Mouse (Mus musculus): ENCODE results near the gene Gm11060. TPM values are rescaled to one million over a fixed set of nuclear protein-coding genes. Genes with fewer than 3 reads are reported as not detected.

Gm11060 gene
- polyA plus RNA-seq, 1 experiment from 2014 or later: not detected

- DNase-seq (ENCODE audit: low spot score): no peak
- Histone ChIP-seq H3K27ac (replicated peaks) (no peak overlapping the region), H3K9me3 (replicated peaks) (no peaks in the 10 kb centered on the region), H3K4me3 (no peak overlapping the region), H3K4me1 (peaks cover 6% of the 10 kb centered on the region), H3K36me3 (no peaks in the 10 kb centered on the region), H3K27me3 (ENCODE audit: low read depth, poor library complexity, severe bottlenecking) (no peaks in the 10 kb centered on the region)
- 79% methylated on average over 3 of the region's 3 CpGs for WGBS
These were observed 3.8 kb upstream of the Gm11060 start for GRCm38 (mm10) chr2:105088005-105088404.

- no peaks in the 10 kb centered on the region for H3K9me3 ChIP-seq (replicated peaks)
- 88% methylated on average over 4 of the region's 4 CpGs for WGBS
- H3K27ac ChIP-seq (replicated peaks): no peak overlapping the region
- DNase-seq (ENCODE audit: low spot score): no peak
- H3K4me1 ChIP-seq: peaks cover 6% of the 10 kb centered on the region
- no peaks in the 10 kb centered on the region for H3K36me3 ChIP-seq
- H3K27me3 ChIP-seq (ENCODE audit: low read depth, poor library complexity, severe bottlenecking): no peaks in the 10 kb centered on the region
- H3K4me3 ChIP-seq: no peak overlapping the region
These were observed 2.7 kb upstream of the Gm11060 start for GRCm38 (mm10) chr2:105089083-105089482.

GRCm38 (mm10) chr2:105089581-105090508, 2.0 kb upstream of the Gm11060 start:
- Histone ChIP-seq H3K9me3 (replicated peaks) (no peaks in the 10 kb centered on the region), H3K4me3 (no peak overlapping the region), H3K36me3 (no peaks in the 10 kb centered on the region), H3K27me3 (ENCODE audit: low read depth, poor library complexity, severe bottlenecking) (no peaks in the 10 kb centered on the region), H3K4me1 (peaks cover 6% of the 10 kb centered on the region), H3K27ac (replicated peaks) (no peak overlapping the region)
- DNase-seq (ENCODE audit: low spot score): no peak
- WGBS: 67% methylated on average over 7 of the region's 7 CpGs

GRCm38 (mm10) chr2:105090991-105091390, 827 bp upstream of the Gm11060 start:
- no peak overlapping the region for H3K27ac ChIP-seq (replicated peaks)
- no peaks in the 10 kb centered on the region for H3K27me3 ChIP-seq (ENCODE audit: low read depth, poor library complexity, severe bottlenecking)
- no peaks in the 10 kb centered on the region for H3K9me3 ChIP-seq (replicated peaks)
- no peak for DNase-seq (ENCODE audit: low spot score)
- peaks cover 6% of the 10 kb centered on the region for H3K4me1 ChIP-seq
- no peak overlapping the region for H3K4me3 ChIP-seq
- no peaks in the 10 kb centered on the region for H3K36me3 ChIP-seq
- 84% methylated on average over 5 of the region's 5 CpGs for WGBS

- Histone ChIP-seq H3K27me3 (ENCODE audit: low read depth, poor library complexity, severe bottlenecking) (no peaks in the 10 kb centered on the region), H3K4me1 (no peaks in the 10 kb centered on the region), H3K4me3 (no peak overlapping the region), H3K9me3 (replicated peaks) (no peaks in the 10 kb centered on the region), H3K36me3 (no peaks in the 10 kb centered on the region), H3K27ac (replicated peaks) (no peak overlapping the region)
- 92% methylated on average over 22 of the region's 22 CpGs for WGBS
- no peak for DNase-seq (ENCODE audit: low spot score)
These were observed 5.6 kb downstream of the Gm11060 start for GRCm38 (mm10) chr2:105097294-105097953.

GRCm38 (mm10) chr2:105099410-105099809, 7.6 kb downstream of the Gm11060 start:
- no peaks in the 10 kb centered on the region for H3K9me3 ChIP-seq (replicated peaks)
- whole genome bisulfite sequencing: 90% methylated on average over 7 of the region's 7 CpGs
- H3K4me1 ChIP-seq: no peaks in the 10 kb centered on the region
- no peaks in the 10 kb centered on the region for H3K36me3 ChIP-seq
- H3K27me3 ChIP-seq (ENCODE audit: low read depth, poor library complexity, severe bottlenecking): no peaks in the 10 kb centered on the region
- no peak overlapping the region for H3K4me3 ChIP-seq
- H3K27ac ChIP-seq (replicated peaks): no peak overlapping the region
- DNase-seq (ENCODE audit: low spot score): no peak

- H3K4me3 ChIP-seq: no peak overlapping the region
- H3K27me3 ChIP-seq (ENCODE audit: low read depth, poor library complexity, severe bottlenecking): no peaks in the 10 kb centered on the region
- peak; percentile 10 for DNase-seq (ENCODE audit: low spot score)
- WGBS: 79% methylated on average over 7 of the region's 7 CpGs
- H3K36me3 ChIP-seq: no peaks in the 10 kb centered on the region
- no peaks in the 10 kb centered on the region for H3K4me1 ChIP-seq
- no peaks in the 10 kb centered on the region for H3K9me3 ChIP-seq (replicated peaks)
- H3K27ac ChIP-seq (replicated peaks): no peak overlapping the region
These were observed 8.7 kb downstream of the Gm11060 start for GRCm38 (mm10) chr2:105100541-105100940.

- 20% methylated on average over 6 of the region's 6 CpGs for WGBS
- Histone ChIP-seq H3K9me3 (replicated peaks) (no peaks in the 10 kb centered on the region), H3K36me3 (no peaks in the 10 kb centered on the region), H3K4me3 (no peak overlapping the region), H3K27ac (replicated peaks) (no peak overlapping the region), H3K27me3 (ENCODE audit: low read depth, poor library complexity, severe bottlenecking) (peaks cover 31% of the 10 kb centered on the region), H3K4me1 (peaks cover 7% of the 10 kb centered on the region)
- peak; percentile 55 for DNase-seq (ENCODE audit: low spot score)
These were observed 16.9 kb downstream of the Gm11060 start for GRCm38 (mm10) chr2:105108703-105109158.

- H3K4me1 ChIP-seq: peaks cover 14% of the 10 kb centered on the region
- H3K9me3 ChIP-seq (replicated peaks): no peaks in the 10 kb centered on the region
- H3K27me3 ChIP-seq (ENCODE audit: low read depth, poor library complexity, severe bottlenecking): peaks cover 83% of the 10 kb centered on the region
- no peak overlapping the region for H3K27ac ChIP-seq (replicated peaks)
- H3K4me3 ChIP-seq: no peak overlapping the region
- H3K36me3 ChIP-seq: no peaks in the 10 kb centered on the region
- DNase-seq (ENCODE audit: low spot score): no peak
- WGBS: 11% methylated on average over 9 of the region's 9 CpGs
These were observed 22.3 kb downstream of the Gm11060 start for GRCm38 (mm10) chr2:105114074-105114473.

GRCm38 (mm10) chr2:105117669-105118068, 25.9 kb downstream of the Gm11060 start:
- Histone ChIP-seq H3K27me3 (ENCODE audit: low read depth, poor library complexity, severe bottlenecking) (peaks cover 99% of the 10 kb centered on the region), H3K36me3 (no peaks in the 10 kb centered on the region), H3K4me3 (no peak overlapping the region), H3K27ac (replicated peaks) (no peak overlapping the region), H3K9me3 (replicated peaks) (no peaks in the 10 kb centered on the region), H3K4me1 (peaks cover 16% of the 10 kb centered on the region)
- WGBS: 75% methylated on average over 8 of the region's 8 CpGs
- DNase-seq (ENCODE audit: low spot score): no peak

GRCm38 (mm10) chr2:105122216-105122615, 30.4 kb downstream of the Gm11060 start:
- H3K4me3 ChIP-seq: no peak overlapping the region
- H3K4me1 ChIP-seq: peaks cover 22% of the 10 kb centered on the region
- H3K27ac ChIP-seq (replicated peaks): no peak overlapping the region
- peak; percentile 34 for DNase-seq (ENCODE audit: low spot score)
- H3K9me3 ChIP-seq (replicated peaks): no peaks in the 10 kb centered on the region
- no peaks in the 10 kb centered on the region for H3K36me3 ChIP-seq
- H3K27me3 ChIP-seq (ENCODE audit: low read depth, poor library complexity, severe bottlenecking): peaks cover 100% of the 10 kb centered on the region
- WGBS: under 1% methylated on average over 8 of the region's 8 CpGs

- Histone ChIP-seq H3K27ac (replicated peaks) (no peak overlapping the region), H3K4me3 (peak overlapping the region; percentile 31), H3K27me3 (ENCODE audit: low read depth, poor library complexity, severe bottlenecking) (peaks cover 100% of the 10 kb centered on the region), H3K4me1 (peaks cover 28% of the 10 kb centered on the region), H3K9me3 (replicated peaks) (no peaks in the 10 kb centered on the region), H3K36me3 (no peaks in the 10 kb centered on the region)
- under 1% methylated on average over 27 of the region's 27 CpGs for WGBS
- DNase-seq (ENCODE audit: low spot score): peak; percentile 67
These were observed 31.1 kb downstream of the Gm11060 start for GRCm38 (mm10) chr2:105122886-105123285.

- H3K4me1 ChIP-seq: peaks cover 31% of the 10 kb centered on the region
- WGBS: 1% methylated on average over 8 of the region's 8 CpGs
- H3K9me3 ChIP-seq (replicated peaks): no peaks in the 10 kb centered on the region
- no peaks in the 10 kb centered on the region for H3K36me3 ChIP-seq
- DNase-seq (ENCODE audit: low spot score): no peak
- H3K27ac ChIP-seq (replicated peaks): no peak overlapping the region
- H3K27me3 ChIP-seq (ENCODE audit: low read depth, poor library complexity, severe bottlenecking): peaks cover 100% of the 10 kb centered on the region
- H3K4me3 ChIP-seq: no peak overlapping the region
These were observed 31.6 kb downstream of the Gm11060 start for GRCm38 (mm10) chr2:105123431-105123830.
